Mouse (Mus musculus): ENCODE data around the gene Alpk3. TPM values are rescaled to one million over a fixed set of nuclear protein-coding genes. Genes with fewer than 3 reads are reported as not detected.

The Alpk3 gene
- under 1 TPM; 0.16 to 0.49 TPM for total RNA-seq (2023)

GRCm38 (mm10) chr7:81057471-81057870, at the start of gene Alpk3:
Alpk3 (plus strand) TSS chr7:81057600.

DNA sequence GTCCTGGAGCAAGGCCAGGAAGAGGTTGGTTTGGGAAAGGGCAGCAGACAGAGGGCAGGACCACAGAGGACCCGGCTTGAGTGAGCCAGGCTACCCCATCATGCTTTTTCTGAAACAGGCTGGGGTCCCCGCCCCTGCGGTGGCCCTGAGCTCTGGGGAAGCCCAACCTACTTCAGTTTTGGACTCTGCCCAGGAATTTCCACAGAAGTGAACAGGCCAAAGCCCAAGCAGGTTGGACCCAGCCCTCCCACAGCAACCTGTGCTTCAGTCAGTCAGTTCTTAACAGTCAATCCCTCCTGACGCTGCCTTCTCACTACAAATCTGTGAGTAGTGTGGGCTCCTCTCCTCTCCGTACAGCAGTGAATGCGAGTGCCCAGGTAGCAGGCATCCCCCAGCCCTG, 57.2 kb downstream of the Alpk3 start, which contains the start of gene Slc28a1:
Slc28a1 (plus strand) TSS at position 245 of the 400 bp plus-strand sequence.

Other genes starting within 250 kb of the Alpk3 start
- 100 to 1,000 TPM; 670 to 714 TPM for gene Iqgap1, start 231.6 kb upstream of the Alpk3 start, total RNA-seq (2023)
- gene Zscan2, start 196.7 kb upstream of the Alpk3 start, total RNA-seq (2023), result 1 to 10 TPM; 2.3 to 3.5 TPM
- 1 to 10 TPM; 5.3 to 5.7 TPM for gene Wdr73, start 156.3 kb upstream of the Alpk3 start, total RNA-seq (2023)
- 1 to 10 TPM; 5.2 to 6.6 TPM for gene Nmb, start 152.5 kb upstream of the Alpk3 start, total RNA-seq (2023)
- 10 to 100 TPM; 63.6 to 89.6 TPM for gene Sec11a, start 109.8 kb upstream of the Alpk3 start, total RNA-seq (2023)
- 10 to 100 TPM; 79.1 to 90.8 TPM for gene Zfp592, start 63.9 kb upstream of the Alpk3 start, total RNA-seq (2023)
- gene Slc28a1, start 57.2 kb downstream of the Alpk3 start, total RNA-seq (2023), result not detected
- gene Pde8a, start 156.0 kb downstream of the Alpk3 start, total RNA-seq (2023), result 10 to 100 TPM; 17.0 to 17.5 TPM